Mouse (Mus musculus): ENCODE results near the gene Serpinb9d. TPM values are rescaled to one million over a fixed set of nuclear protein-coding genes. Genes with fewer than 3 reads are reported as not detected.

Gene Serpinb9d
- polyA plus RNA-seq (2014; fragmentation: Illumina TruSeq; extraction: RNeasy Lipid Tissue Mini Kit (QIAGEN cat#74804); ENCODE audit: low read depth, low replicate concordance) = not detected

GRCm38 (mm10) chr13:33192659-33193058 lies at the start of gene Serpinb9d:
Serpinb9d (plus strand) TSS chr13:33192959.

GRCm38 (mm10) chr13:33159642-33160041 lies 33.1 kb upstream of the Serpinb9d start, which contains the start of gene Serpinb9c:
Serpinb9c (minus strand) TSS chr13:33159742.

GRCm38 (mm10) chr13:33249312-33249711 lies 56.6 kb downstream of the Serpinb9d start, which contains the start of gene Serpinb9e:
Serpinb9e (plus strand) TSS chr13:33249612.

Other genes starting within 250 kb of the Serpinb9d start
- 192 TPM for gene Serpinb6b, start 227.8 kb upstream of the Serpinb9d start, polyA plus RNA-seq (2014; fragmentation: Illumina TruSeq; extraction: RNeasy Lipid Tissue Mini Kit (QIAGEN cat#74804); ENCODE audit: low read depth, low replicate concordance)
- 128 TPM for gene Serpinb9, start 189.7 kb upstream of the Serpinb9d start, polyA plus RNA-seq (2014; fragmentation: Illumina TruSeq; extraction: RNeasy Lipid Tissue Mini Kit (QIAGEN cat#74804); ENCODE audit: low read depth, low replicate concordance)
- 0.58 TPM for gene Serpinb9b, start 165.5 kb upstream of the Serpinb9d start, polyA plus RNA-seq (2014; fragmentation: Illumina TruSeq; extraction: RNeasy Lipid Tissue Mini Kit (QIAGEN cat#74804); ENCODE audit: low read depth, low replicate concordance)
- 2.4 TPM for gene Serpinb1b, start 114.4 kb upstream of the Serpinb9d start, polyA plus RNA-seq (2014; fragmentation: Illumina TruSeq; extraction: RNeasy Lipid Tissue Mini Kit (QIAGEN cat#74804); ENCODE audit: low read depth, low replicate concordance)
- not detected for gene Serpinb9c, start 33.2 kb upstream of the Serpinb9d start, polyA plus RNA-seq (2014; fragmentation: Illumina TruSeq; extraction: RNeasy Lipid Tissue Mini Kit (QIAGEN cat#74804); ENCODE audit: low read depth, low replicate concordance)
- not detected for gene Serpinb9e, start 56.7 kb downstream of the Serpinb9d start, polyA plus RNA-seq (2014; fragmentation: Illumina TruSeq; extraction: RNeasy Lipid Tissue Mini Kit (QIAGEN cat#74804); ENCODE audit: low read depth, low replicate concordance)
- not detected for gene Serpinb9f, start 131.1 kb downstream of the Serpinb9d start, polyA plus RNA-seq (2014; fragmentation: Illumina TruSeq; extraction: RNeasy Lipid Tissue Mini Kit (QIAGEN cat#74804); ENCODE audit: low read depth, low replicate concordance)
- gene Gm11397, start 202.8 kb downstream of the Serpinb9d start, polyA plus RNA-seq (2014; fragmentation: Illumina TruSeq; extraction: RNeasy Lipid Tissue Mini Kit (QIAGEN cat#74804); ENCODE audit: low read depth, low replicate concordance) = not detected

All from adrenal gland, adult 10 weeks (tissue).